Mouse (Mus musculus) lung, postnatal 0 days (tissue): ENCODE measurements around the gene Lrp1. TPM values are rescaled to one million over a fixed set of nuclear protein-coding genes. Genes with fewer than 3 reads are reported as not detected.

Experiments
- ATAC-seq: fragments of 200-750 bp; cut with Nextera tagmentation; 2 replicates; pipeline ENCODE4 v1.8.0; 2017; ENCODE audit warnings: moderate library complexity
- DNase-seq: peaks from one replicate; pipeline ENCODE4 v3.0.0-alpha.2; 2016; ENCODE audit warnings: low spot score
- H3K27ac ChIP-seq: fragments of 300-500 bp; sonication (generic); 2 replicates; pipeline ENCODE4 v1.5.1; 2014; ENCODE audit warnings: antibody characterized with exemption, mild to moderate bottlenecking, low read length, mixed read lengths
- H3K27me3 ChIP-seq: fragments of 300-500 bp; sonication (generic); replicated peaks from 2 replicates; pipeline ENCODE4 v1.6.1; 2014; ENCODE audit warnings: low read length, mixed read lengths; ENCODE audit not compliant: insufficient read depth
- H3K36me3 ChIP-seq: fragments of 300-500 bp; sonication (generic); 2 replicates; pipeline ENCODE4 v1.6.1; 2014; ENCODE audit warnings: low read length, mixed read lengths; ENCODE audit not compliant: insufficient read depth
- H3K4me1 ChIP-seq: fragments of 300-500 bp; sonication (generic); 2 replicates; pipeline ENCODE4 v1.6.1; 2014; ENCODE audit warnings: antibody characterized with exemption, low read depth, low read length, mixed read lengths; ENCODE audit not compliant: insufficient read depth
- H3K4me2 ChIP-seq: fragments of 300-500 bp; sonication (generic); replicated peaks from 2 replicates; pipeline ENCODE4 v1.6.1; 2014; ENCODE audit warnings: low read depth, mild to moderate bottlenecking, low read length, moderate library complexity, mixed read lengths
- H3K4me3 ChIP-seq: fragments of 300-500 bp; sonication (generic); 2 replicates; pipeline ENCODE4 v1.5.1; 2014; ENCODE audit warnings: low read depth, low read length
- H3K9ac ChIP-seq: fragments of 300-500 bp; sonication (generic); replicated peaks from 2 replicates; pipeline ENCODE4 v1.6.1; 2014; ENCODE audit warnings: low read depth, mild to moderate bottlenecking
- H3K9me3 ChIP-seq: fragments of 300-500 bp; sonication (generic); 2 replicates; pipeline ENCODE4 v1.6.1; 2016; ENCODE audit warnings: low read length, mixed read lengths
- CTCF ChIP-seq: IDR thresholded peaks from 2 replicates; pipeline ENCODE4 v1.5.1; 2016; ENCODE audit warnings: antibody characterized with exemption, mild to moderate bottlenecking
- EP300 ChIP-seq: IDR thresholded peaks from 2 replicates; pipeline ENCODE4 v1.6.1; 2016; ENCODE audit warnings: antibody characterized with exemption, mild to moderate bottlenecking, control low read depth
- WGBS: fragments of 180-500 bp; shearing (Covaris S2); extraction: QIAGEN DNeasy Blood & Tissue Kit; methylation state at CpG from one replicate; pipeline ENCODE4 v1.1.7; 2014; 5-methylcytosine and 5-hydroxymethylcytosine counted together
- polyA plus RNA-seq: library from polyadenylated mRNA; unstranded; fragments of >200 nt; fragmentation: Nextera tagmentation; extraction: Ambion mirVana; gene quantifications from 2 replicates; pipeline ENCODE4 v1.2.1, GENCODE M21; 2015

Lrp1 gene
- polyA plus RNA-seq, 1 experiment from 2014 or later = 71.0 TPM

DNA sequence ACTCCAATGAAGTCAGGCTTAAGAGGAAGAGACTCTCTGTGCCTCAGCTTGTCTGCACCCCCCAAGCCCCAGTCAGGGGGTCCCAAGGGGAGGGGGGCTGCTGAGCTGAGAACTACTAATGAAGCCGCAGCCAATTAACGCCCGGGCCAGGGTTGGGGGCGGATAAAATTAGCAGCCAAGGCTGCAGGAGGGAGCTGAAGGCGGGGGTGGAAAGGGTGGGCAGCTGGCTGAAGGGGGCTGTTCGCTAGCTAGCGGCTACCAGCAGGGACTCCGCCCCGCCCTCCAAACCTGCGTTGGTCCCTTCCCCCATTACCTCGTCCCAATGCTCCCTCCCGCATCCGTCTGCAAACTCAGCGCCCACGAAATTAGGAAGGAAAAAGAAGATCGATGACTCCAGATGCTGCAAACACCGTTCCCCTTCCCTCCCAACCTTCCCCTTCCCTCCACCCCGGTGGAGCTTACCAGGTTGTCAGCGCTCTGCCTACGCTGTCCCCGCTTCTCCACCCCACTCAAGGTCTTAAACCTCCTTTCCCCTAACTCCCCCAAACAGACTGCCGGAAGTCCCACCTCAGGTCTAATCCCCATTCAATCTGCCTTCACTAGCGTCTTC, 96.2 kb downstream of the Lrp1 start:
- Histone ChIP-seq H3K4me2 (no peak overlapping the region), H3K9ac (no peak overlapping the region), H3K4me3 (no peak overlapping the region), H3K9me3 (no peaks in the 10 kb centered on the region), H3K27me3 (peaks cover 52% of the 10 kb centered on the region), H3K36me3 (no peaks in the 10 kb centered on the region), H3K4me1 (peaks cover 17% of the 10 kb centered on the region; the same call in 1 of the 2 replicates), H3K27ac (no peak overlapping the region)
- DNase-seq (no peak), ATAC-seq (no peak)
- WGBS = 9% methylated on average over 21 of the region's 23 CpGs
- no peak for TF ChIP-seq EP300
- no peak for TF ChIP-seq CTCF

GRCm38 (mm10) chr10:127522088-127522581, 98.8 kb downstream of the Lrp1 start, which contains the start of gene Shmt2:
TSS of gene Shmt2 (minus strand) at chr10:127522444.
- DNase-seq (peak; percentile 95), ATAC-seq (peak; percentile 66)
- Histone ChIP-seq H3K4me2 (peak within 1 kb of the TSS; percentile 80), H3K4me3 (peak within 1 kb of the TSS; percentile 48), H3K9me3 (no peaks in the 10 kb centered on the region), H3K27ac (no peak within 1 kb of the TSS), H3K4me1 (peaks cover 19% of the 10 kb centered on the region; the same call in 1 of the 2 replicates), H3K27me3 (peaks cover 27% of the 10 kb centered on the region), H3K36me3 (no peaks in the 10 kb centered on the region), H3K9ac (peak within 1 kb of the TSS; percentile 13; the same call in 1 of the 2 replicates)
- WGBS = under 1% methylated on average over 21 of the region's 21 CpGs
- TF ChIP-seq CTCF (no peak), EP300 (0 out of 2 replicates have a peak, but pooled peaks have one; percentile 33)

- TF ChIP-seq EP300 (no peak), CTCF (no peak)
- ATAC-seq (peak; percentile 20), DNase-seq (peak; percentile 64)
- Histone ChIP-seq H3K4me1 (peaks cover 18% of the 10 kb centered on the region; the same call in 1 of the 2 replicates), H3K4me2 (peak overlapping the region; percentile 80), H3K4me3 (peak overlapping the region; percentile 48), H3K27me3 (peaks cover 23% of the 10 kb centered on the region), H3K27ac (no peak overlapping the region), H3K9ac (peak overlapping the region; percentile 13; the same call in 1 of the 2 replicates), H3K36me3 (no peaks in the 10 kb centered on the region), H3K9me3 (no peaks in the 10 kb centered on the region)
- 1% methylated on average over 12 of the region's 12 CpGs for WGBS
Observed at GRCm38 (mm10) chr10:127521611-127522080, 99.3 kb downstream of the Lrp1 start.

- no peak for TF ChIP-seq EP300
- no peak for TF ChIP-seq CTCF
- H3K4me3 ChIP-seq = no peak overlapping the region
- H3K27me3 ChIP-seq = peaks cover 15% of the 10 kb centered on the region
- no peak overlapping the region for H3K9ac ChIP-seq
- no peak for DNase-seq
- H3K4me1 ChIP-seq = peaks cover 15% of the 10 kb centered on the region; the same call in 1 of the 2 replicates
- peak overlapping the region; percentile 80; the same call in 1 of the 2 replicates for H3K4me2 ChIP-seq
- H3K27ac ChIP-seq = no peak overlapping the region
- H3K9me3 ChIP-seq = no peaks in the 10 kb centered on the region
- H3K36me3 ChIP-seq = no peaks in the 10 kb centered on the region
- WGBS = 83% methylated on average over 20 of the region's 20 CpGs
- no peak for ATAC-seq
Observed at GRCm38 (mm10) chr10:127520714-127521357, 100.1 kb downstream of the Lrp1 start.

DNA sequence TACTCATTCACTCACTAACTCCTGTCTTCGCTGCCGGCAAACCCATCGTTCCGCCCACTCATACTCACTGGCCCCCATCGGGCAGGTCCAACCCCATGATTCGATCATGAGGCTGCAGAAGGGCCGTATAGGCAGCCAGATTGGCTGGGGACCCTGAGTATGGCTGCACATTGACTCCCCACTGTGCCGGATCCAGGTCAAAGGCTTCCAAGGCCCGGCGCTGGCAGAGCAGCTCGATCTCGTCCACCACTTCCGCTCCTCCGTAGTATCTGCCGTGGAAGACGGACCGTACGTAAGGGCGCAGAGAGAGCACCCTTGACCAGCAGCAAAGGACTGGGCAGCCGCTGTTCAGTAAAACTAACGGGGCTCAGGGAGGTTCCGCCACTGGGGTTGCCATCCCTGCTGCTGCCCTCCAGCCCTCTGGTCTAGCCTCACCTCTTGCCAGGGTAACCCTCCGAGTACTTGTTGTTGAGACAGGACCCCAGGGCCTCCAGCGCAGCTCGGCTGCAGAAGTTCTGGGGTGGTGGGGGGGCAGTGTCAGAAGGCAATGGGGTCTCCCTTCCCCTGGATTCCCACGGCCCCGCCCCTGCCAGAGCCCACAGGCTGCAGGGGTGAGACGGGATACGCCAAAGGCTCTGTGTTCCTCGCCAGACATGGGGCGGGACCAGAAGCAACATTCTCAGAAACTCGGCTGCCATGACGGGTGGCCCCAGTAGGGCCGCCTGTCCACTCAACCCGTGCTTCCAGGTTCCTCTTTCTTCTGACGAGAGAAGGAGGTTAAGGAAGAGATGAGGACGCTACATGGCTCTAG, 100.8 kb downstream of the Lrp1 start:
- Histone ChIP-seq H3K9me3 (no peaks in the 10 kb centered on the region), H3K27me3 (peaks cover 8% of the 10 kb centered on the region), H3K27ac (no peak overlapping the region), H3K4me3 (no peak overlapping the region), H3K4me2 (no peak overlapping the region), H3K9ac (no peak overlapping the region), H3K4me1 (peaks cover 15% of the 10 kb centered on the region; the same call in 1 of the 2 replicates), H3K36me3 (no peaks in the 10 kb centered on the region)
- ATAC-seq = no peak
- WGBS = 93% methylated on average over 37 of the region's 37 CpGs
- TF ChIP-seq EP300 (no peak), CTCF (no peak)
- no peak for DNase-seq
